Mouse (Mus musculus) macrophage (primary cell): ENCODE measurements around the gene Prss22. TPM values are rescaled to one million over a fixed set of nuclear protein-coding genes. Genes with fewer than 3 reads are reported as not detected.
"Not testable (repeated sequence)": the region's sequence is repeated elsewhere in the genome, so short reads cannot be mapped to it uniquely, and the experiment has no call there.

Source experiments
- H3K27ac ChIP-seq: fragments of 350-480 bp; formaldehyde crosslinking; 2 replicates; pipeline ENCODE4 v1.9.0; 2021
- H3K36me3 ChIP-seq: fragments of 350-480 bp; formaldehyde crosslinking; 2 replicates; pipeline ENCODE4 v1.9.0; 2021; ENCODE audit errors: inconsistent target
- H3K4me3 ChIP-seq: fragments of 350-480 bp; formaldehyde crosslinking; 2 replicates; pipeline ENCODE4 v1.9.0; 2021; ENCODE audit errors: inconsistent target
- H3K79me2 ChIP-seq: fragments of 350-480 bp; formaldehyde crosslinking; 2 replicates; pipeline ENCODE4 v1.9.0; 2021; ENCODE audit errors: inconsistent target
- WGBS: methylation state at CpG from one replicate; pipeline ENCODE4 v1.1.7; 2026; ENCODE audit warnings: inconsistent platforms; ENCODE audit not compliant: missing documents; 5-methylcytosine and 5-hydroxymethylcytosine counted together
- polyA plus RNA-seq: library from polyadenylated mRNA; stranded (reverse); fragments of 250-400 nt; gene quantifications from 3 replicates; pipeline ENCODE4 v1.2.4, GENCODE M21; 2018; ENCODE audit warnings: inconsistent platforms

Gene Prss22
- polyA plus RNA-seq, 1 experiment from 2014 or later: not detected

DNA sequence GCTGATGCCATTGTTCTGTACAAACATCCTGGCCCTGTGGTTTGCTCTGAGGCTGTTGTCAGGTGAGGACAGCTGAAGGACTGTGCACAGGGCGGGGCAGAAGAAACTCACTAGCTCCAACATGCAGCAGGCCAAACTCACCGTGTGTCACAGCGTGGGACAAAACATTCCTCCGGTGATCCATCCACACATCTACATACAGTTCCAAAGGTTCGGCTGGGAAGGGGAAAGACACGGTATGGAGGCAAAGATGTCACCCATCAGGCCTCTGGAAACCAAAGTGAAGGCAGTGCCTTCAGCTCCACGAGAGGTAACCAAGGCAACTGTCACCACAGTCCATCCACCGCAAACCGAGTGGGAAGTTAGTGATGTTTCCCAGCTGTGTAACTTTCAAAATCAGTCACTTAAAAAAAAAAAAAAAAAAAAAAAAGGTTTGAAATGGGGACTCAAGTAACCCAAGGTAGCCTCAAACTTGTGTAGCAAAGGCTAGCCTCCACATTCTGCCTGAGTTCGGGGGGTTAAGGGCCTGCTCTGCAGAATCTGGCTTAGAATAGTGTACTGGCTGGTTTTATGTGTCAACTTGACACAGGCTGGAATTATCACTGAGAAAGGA is 17.5 kb downstream of the Prss22 start, which contains the start of gene Prss30:
Gene Prss30 (minus strand): TSS at position 270 of the 613 bp plus-strand sequence.
- Histone ChIP-seq H3K4me3 (no peak within 1 kb of the TSS), H3K27ac (no peak within 1 kb of the TSS), H3K36me3 (no peaks in the 10 kb centered on the region), H3K79me2 (no peaks in the 10 kb centered on the region)
- 64% methylated on average over 10 of the region's 10 CpGs for WGBS

DNA sequence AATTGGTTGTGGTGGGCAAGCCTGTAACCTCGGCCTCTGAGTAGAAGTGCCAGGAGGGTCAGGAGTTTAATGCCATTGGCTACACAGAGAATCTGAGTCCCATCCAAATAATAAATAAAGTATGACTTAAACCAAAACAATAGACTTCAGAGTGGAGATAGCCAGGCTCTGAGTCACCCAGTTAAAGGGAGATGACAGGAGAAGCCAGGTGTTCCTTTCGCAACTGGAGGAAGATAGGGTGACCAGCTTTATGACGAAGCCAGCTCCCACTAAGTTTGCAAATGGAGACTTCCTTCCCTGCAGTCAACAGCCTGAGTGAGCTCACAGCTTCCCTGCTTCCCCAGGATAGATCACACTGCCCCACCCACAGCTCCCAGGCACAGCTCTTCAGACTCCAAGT is 18.4 kb downstream of the Prss22 start:
- Histone ChIP-seq H3K36me3 (no peaks in the 10 kb centered on the region), H3K4me3 (no peak overlapping the region), H3K27ac (no peak overlapping the region), H3K79me2 (no peaks in the 10 kb centered on the region)
- WGBS: 57% methylated on average over 3 of the region's 3 CpGs

DNA sequence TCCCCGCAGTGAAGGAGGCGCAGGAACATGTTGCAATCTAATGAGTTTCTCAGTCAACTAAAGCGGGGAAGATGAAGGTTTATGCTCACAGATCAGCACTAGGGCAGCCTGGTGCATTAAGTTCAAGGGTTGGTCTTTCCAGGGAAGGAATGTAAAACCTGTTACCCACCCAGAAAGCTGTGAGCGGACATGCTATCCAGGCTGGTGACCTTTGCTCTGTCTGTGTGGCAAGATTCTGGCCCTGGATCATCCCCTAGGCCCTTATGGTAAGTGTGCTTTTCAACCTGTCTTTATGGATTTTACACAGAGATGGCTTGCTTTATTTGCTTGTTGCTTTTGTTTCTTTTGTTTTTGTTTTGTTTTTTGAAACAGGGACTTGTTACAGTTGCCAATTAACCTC is 21.2 kb downstream of the Prss22 start:
- Histone ChIP-seq H3K4me3 (no peak overlapping the region), H3K27ac (no peak overlapping the region), H3K79me2 (no peaks in the 10 kb centered on the region), H3K36me3 (no peaks in the 10 kb centered on the region)
- WGBS: 93% methylated on average over 4 of the region's 4 CpGs

GRCm38 (mm10) chr17:23971315-23971714 is 26.6 kb downstream of the Prss22 start:
- H3K4me3 ChIP-seq: no peak overlapping the region
- 79% methylated on average over 9 of the region's 9 CpGs for WGBS
- H3K27ac ChIP-seq: no peak overlapping the region

GRCm38 (mm10) chr17:23969231-23969630 is 28.7 kb downstream of the Prss22 start:
- H3K36me3 ChIP-seq: no peaks in the 10 kb centered on the region
- H3K27ac ChIP-seq: no peak overlapping the region
- WGBS: 0% methylated on average over 1 of the region's 1 CpGs
- no peak overlapping the region for H3K4me3 ChIP-seq
- no peaks in the 10 kb centered on the region for H3K79me2 ChIP-seq

More at GRCm38 (mm10) chr17:23971315-23971714, 26.6 kb downstream of the Prss22 start:
- H3K36me3 ChIP-seq: no peaks in the 10 kb centered on the region
- H3K79me2 ChIP-seq: no peaks in the 10 kb centered on the region

- H3K4me3 ChIP-seq: no peak overlapping the region
- no peak overlapping the region for H3K27ac ChIP-seq
- no peaks in the 10 kb centered on the region for H3K79me2 ChIP-seq
- 58% methylated on average over 2 of the region's 2 CpGs for WGBS
- H3K36me3 ChIP-seq: no peaks in the 10 kb centered on the region
These were observed 29.1 kb downstream of the Prss22 start for GRCm38 (mm10) chr17:23968780-23969179.

GRCm38 (mm10) chr17:23966658-23967401 is 31.1 kb downstream of the Prss22 start:
- H3K4me3 ChIP-seq: no peak overlapping the region
- WGBS: 9% methylated on average over 10 of the region's 10 CpGs

GRCm38 (mm10) chr17:23965805-23966425 is 32.0 kb downstream of the Prss22 start:
- 65% methylated on average over 6 of the region's 6 CpGs for WGBS
- H3K36me3 ChIP-seq: no peaks in the 10 kb centered on the region
- no peaks in the 10 kb centered on the region for H3K79me2 ChIP-seq
- no peak overlapping the region for H3K4me3 ChIP-seq
- H3K27ac ChIP-seq: no peak overlapping the region

More at GRCm38 (mm10) chr17:23966658-23967401, 31.1 kb downstream of the Prss22 start:
- Histone ChIP-seq H3K79me2 (no peaks in the 10 kb centered on the region), H3K27ac (peak overlapping the region; percentile 49), H3K36me3 (no peaks in the 10 kb centered on the region)

DNA sequence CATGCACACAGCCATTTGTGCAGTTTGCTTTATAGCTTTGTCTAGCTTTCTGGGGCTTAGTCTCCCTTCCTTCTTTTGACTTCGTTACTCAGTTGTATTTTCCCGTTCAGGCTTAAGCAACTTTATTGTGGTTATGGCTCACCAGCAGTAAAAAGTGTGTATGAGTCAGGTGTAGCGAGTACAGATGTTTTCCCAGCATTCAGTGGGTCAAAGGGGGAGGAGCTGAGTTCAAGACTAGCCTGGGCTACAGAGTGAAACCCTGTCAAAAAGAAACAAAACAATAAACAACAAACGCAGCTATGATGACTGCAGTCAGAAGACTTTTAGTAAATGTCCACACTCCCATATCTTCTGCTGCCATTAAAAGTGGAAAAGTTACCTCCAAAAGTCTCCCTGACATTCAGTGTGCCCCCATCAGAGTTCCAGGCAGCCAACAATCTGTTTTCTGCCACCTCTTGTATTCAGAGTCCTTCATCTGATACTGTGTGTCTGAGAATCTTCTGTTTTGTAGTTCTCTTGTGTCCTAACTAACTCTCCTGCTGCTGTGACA is 36.3 kb downstream of the Prss22 start:
- 40% methylated on average over 4 of the region's 4 CpGs for WGBS
- H3K79me2 ChIP-seq: no peaks in the 10 kb centered on the region
- no peak overlapping the region for H3K4me3 ChIP-seq
- no peak overlapping the region for H3K27ac ChIP-seq
- no peaks in the 10 kb centered on the region for H3K36me3 ChIP-seq

DNA sequence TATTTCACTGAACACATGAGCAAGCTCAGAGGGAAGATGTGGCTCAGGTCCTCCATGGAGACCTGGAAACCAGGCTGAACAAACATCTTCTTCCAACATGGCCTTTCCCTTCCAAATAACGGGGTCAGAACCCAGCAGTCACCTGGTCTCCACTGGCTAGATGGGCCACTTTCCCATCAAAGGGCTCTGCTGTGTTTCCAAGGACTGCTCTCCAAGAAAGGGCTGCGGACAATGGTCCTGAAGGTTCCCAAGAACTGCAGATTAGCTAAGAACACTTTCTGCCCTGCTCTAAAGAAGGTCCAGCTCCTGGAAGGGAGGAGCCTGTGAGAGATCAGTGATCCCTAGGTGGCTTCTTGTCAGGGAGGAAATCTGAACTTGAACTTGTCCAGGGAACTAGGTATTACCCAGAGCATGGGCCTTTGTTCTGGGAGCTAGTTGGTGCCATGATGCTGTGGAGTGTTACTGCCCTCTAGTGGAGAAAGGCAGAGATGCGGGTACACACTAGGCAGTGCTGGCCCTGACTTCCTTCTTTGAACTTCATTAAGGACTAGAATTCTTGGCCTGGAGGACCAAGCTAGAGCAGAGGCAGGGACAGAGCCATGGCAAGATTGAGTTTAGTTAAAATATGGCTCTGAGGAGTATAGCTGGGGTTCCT is 37.7 kb downstream of the Prss22 start:
- Histone ChIP-seq H3K79me2 (no peaks in the 10 kb centered on the region), H3K4me3 (no peak overlapping the region), H3K36me3 (no peaks in the 10 kb centered on the region), H3K27ac (no peak overlapping the region)
- WGBS: 44% methylated on average over 3 of the region's 3 CpGs

GRCm38 (mm10) chr17:23955174-23955573 is 42.7 kb downstream of the Prss22 start, which contains the start of gene Sbpl:
Sbpl (minus strand) TSS chr17:23955274.
- Histone ChIP-seq H3K4me3 (no peak within 1 kb of the TSS), H3K27ac (no peak within 1 kb of the TSS), H3K36me3 (no peaks in the 10 kb centered on the region), H3K79me2 (no peaks in the 10 kb centered on the region)
- WGBS: 83% methylated on average over 5 of the region's 5 CpGs

- H3K4me3 ChIP-seq, H3K79me2 ChIP-seq, H3K27ac ChIP-seq, H3K36me3 ChIP-seq: not testable (repeated sequence)
- 90% methylated on average over 4 of the region's 4 CpGs for whole genome bisulfite sequencing
These were observed 47.1 kb downstream of the Prss22 start for GRCm38 (mm10) chr17:23950828-23951227.

GRCm38 (mm10) chr17:23949068-23949467 is 48.8 kb downstream of the Prss22 start:
- Histone ChIP-seq H3K36me3 (no peaks in the 10 kb centered on the region), H3K4me3 (no peak overlapping the region)

GRCm38 (mm10) chr17:23947486-23947885 is 50.4 kb downstream of the Prss22 start:
- not testable (repeated sequence) for H3K27ac ChIP-seq, H3K36me3 ChIP-seq, H3K4me3 ChIP-seq, H3K79me2 ChIP-seq
- WGBS: 90% methylated on average over 4 of the region's 4 CpGs

More at GRCm38 (mm10) chr17:23949068-23949467, 48.8 kb downstream of the Prss22 start:
- H3K79me2 ChIP-seq: no peaks in the 10 kb centered on the region
- no peak overlapping the region for H3K27ac ChIP-seq
- 91% methylated on average over 2 of the region's 2 CpGs for WGBS
